7 mouse cellular contexts compared by ENCODE assay signal in genomic region chr1:156938705-156939242, GRCm38 (mm10). TPM values are rescaled to one million over a fixed set of nuclear protein-coding genes. Genes with fewer than 3 reads are reported as not detected.
A peak's percentile ranks its signal among the peaks of the same experiment; 100 is the strongest.
DNase-seq lines count a peak whose midpoint lies in the region; ATAC-seq and TF ChIP-seq lines count a peak whose summit lies in the region.

No protein-coding gene starts in this region.

- peak overlapping the region; percentile 85 for H3K27ac ChIP-seq in limb, embryonic 14.5 days (replicated peaks; ENCODE audit: low read depth, low read length)
- H3K27ac ChIP-seq in midbrain, embryonic 16.5 days (ENCODE audit: low read length) = peak overlapping the region; percentile 98

- peak overlapping the region; percentile 79 for H3K4me3 ChIP-seq in limb, embryonic 14.5 days (replicated peaks; ENCODE audit: low read length)
- peak overlapping the region; percentile 93 for H3K4me3 ChIP-seq in midbrain, embryonic 16.5 days (ENCODE audit: low read depth, low read length)

- no peaks in the 10 kb centered on the region for H3K36me3 ChIP-seq in limb, embryonic 14.5 days (ENCODE audit: control insufficient read depth, insufficient read depth, low read length)
- H3K36me3 ChIP-seq in midbrain, embryonic 16.5 days (ENCODE audit: control insufficient read depth, insufficient read depth, low read length) = no peaks in the 10 kb centered on the region

- peaks cover 4% of the 10 kb centered on the region; the same call in 1 of the 2 replicates for H3K27me3 ChIP-seq in limb, embryonic 14.5 days (ENCODE audit: control insufficient read depth, insufficient read depth, low read length)
- H3K27me3 ChIP-seq in midbrain, embryonic 16.5 days (ENCODE audit: control insufficient read depth, insufficient read depth, low read depth, low read length) = no peaks in the 10 kb centered on the region

- no peak for TF ChIP-seq POLR2A in limb, embryonic 14.5 days (IDR thresholded peaks at IDR 0.05; ENCODE audit: borderline replicate concordance, extremely low read depth, insufficient read depth, insufficient read length)

- under 1% methylated on average over 40 of the region's 51 CpGs for WGBS in limb, embryonic 14.5 days
- WGBS in midbrain, embryonic 16.5 days = under 1% methylated on average over 49 of the region's 51 CpGs

- H3K4me1 ChIP-seq in limb, embryonic 14.5 days (ENCODE audit: control insufficient read depth, insufficient read depth, low read length) = peaks cover 9% of the 10 kb centered on the region
- H3K4me1 ChIP-seq in midbrain, embryonic 16.5 days (ENCODE audit: control insufficient read depth, insufficient read depth, low read length) = peaks cover 21% of the 10 kb centered on the region

- peak; percentile 66 for ATAC-seq in limb, embryonic 14.5 days (ENCODE audit: low FRiP score, low read depth)
- ATAC-seq in midbrain, embryonic 16.5 days = peak; percentile 90

- no peaks in the 10 kb centered on the region for H3K9me3 ChIP-seq in limb, embryonic 14.5 days (ENCODE audit: control insufficient read depth, low read length)
- H3K9me3 ChIP-seq in midbrain, embryonic 16.5 days (replicated peaks; ENCODE audit: control insufficient read depth, low read length, poor library complexity, severe bottlenecking) = no peaks in the 10 kb centered on the region

- peak overlapping the region; percentile 87 for H3K4me2 ChIP-seq in limb, embryonic 14.5 days (replicated peaks; ENCODE audit: low read depth, low read length, severe bottlenecking)
- H3K4me2 ChIP-seq in midbrain, embryonic 16.5 days (ENCODE audit: low read length) = peak overlapping the region; percentile 59

- peak overlapping the region; percentile 81 for H3K9ac ChIP-seq in limb, embryonic 14.5 days (ENCODE audit: low read depth, low read length, severe bottlenecking)
- peak overlapping the region; percentile 95 for H3K9ac ChIP-seq in midbrain, embryonic 16.5 days (ENCODE audit: low read depth, low read length)

- peak; percentile 78 for DNase-seq in adrenal gland, postnatal 10 days
- peak; percentile 90 for DNase-seq in embryo, embryonic 11 days
- DNase-seq in heart, adult 8-10 months (ENCODE audit: low spot score) = peak; percentile 24
- DNase-seq in kidney, adult 8-10 months = peak; percentile 51 to 58
- DNase-seq in limb, embryonic 14.5 days (ENCODE audit: low spot score) = peak; percentile 67
- peak; percentile 66 to 69 for DNase-seq in spleen, postnatal 14 days (ENCODE audit: low spot score in 2 of 2)

RNA-seq across cellular contexts. Expression of gene Ralgps2, which starts 0.7 kb away (rescaled TPM):
- total RNA-seq in adrenal gland, postnatal 10 days (2021) = 10 to 100 TPM; 24.8 to 25.5 TPM
- 10 to 100 TPM in 1 of 4 experiments, 1 to 10 TPM in 3; 6.4 to 11.8 (median 8.7) TPM for total RNA-seq in heart, adult 8-10 months (2022)
- polyA plus RNA-seq in limb, embryonic 14.5 days (2012; rRNA removed) = 20.9 and 33.6 TPM in 2 replicates
- 63.7 and 73.8 TPM in 2 replicates for polyA plus RNA-seq in limb, embryonic 14.5 days (2014; fragmentation: Nextera tagmentation; extraction: Ambion mirVana)
- polyA plus RNA-seq in midbrain, embryonic 16.5 days (2015; fragmentation: Nextera tagmentation; extraction: Ambion mirVana) = 78.1 and 99.7 TPM in 2 replicates

Comparison
In these comparisons a context has a peak if more than half of its experiments do, and no peak if none do; other contexts are left out.
1. Peak in every context shown above with its lines: DNase-seq, ATAC-seq, H3K4me3 ChIP-seq and H3K27ac ChIP-seq.
2. DNase-seq: peak in every context shown above with its lines; median percentile 90 in embryo, embryonic 11 days; 78 in adrenal gland, postnatal 10 days; 68 in spleen, postnatal 14 days; 67 in limb, embryonic 14.5 days; 54 in kidney, adult 8-10 months; 24 in heart, adult 8-10 months.